Mouse (Mus musculus): Measurements from ENCODE around the gene Phlpp1. TPM values are rescaled to one million over a fixed set of nuclear protein-coding genes. Genes with fewer than 3 reads are reported as not detected.

Phlpp1 gene
- total and polyA plus RNA-seq, 2 experiments from 2014 or later: 3.9 to 15.2 TPM

- TF ChIP-seq CTCF (IDR thresholded peaks at IDR 0.05; ENCODE audit: low read depth) (no peak), EP300 (IDR thresholded peaks at IDR 0.05; ENCODE audit: low read depth) (no peak)
- Histone ChIP-seq H3K9ac (replicated peaks; ENCODE audit: low read depth, low read length) (no peak overlapping the region), H3K27ac (ENCODE audit: low read depth) (0 out of 2 replicates have a peak overlapping the region, but pooled peaks have one; percentile 17), H3K9me3 (replicated peaks; ENCODE audit: control insufficient read depth, low read length) (no peaks in the 10 kb centered on the region), H3K36me3 (replicated peaks; ENCODE audit: control insufficient read depth, insufficient read depth, low read length) (no peaks in the 10 kb centered on the region), H3K4me2 (ENCODE audit: low read depth, low read length) (no peak overlapping the region), H3K4me1 (ENCODE audit: control insufficient read depth, insufficient read depth) (peaks cover 22% of the 10 kb centered on the region), H3K27me3 (ENCODE audit: control insufficient read depth, insufficient read depth, low read length) (no peaks in the 10 kb centered on the region), H3K4me3 (ENCODE audit: low read depth, low read length) (no peak overlapping the region)
- 79% methylated on average over 4 of the region's 4 CpGs for WGBS
- DNase-seq (ENCODE audit: low spot score) (no peak), ATAC-seq (ENCODE audit: insufficient read depth, low read depth) (no peak)
Measured at GRCm38 (mm10) chr1:106232460-106232850, 60.9 kb downstream of the Phlpp1 start.

DNA sequence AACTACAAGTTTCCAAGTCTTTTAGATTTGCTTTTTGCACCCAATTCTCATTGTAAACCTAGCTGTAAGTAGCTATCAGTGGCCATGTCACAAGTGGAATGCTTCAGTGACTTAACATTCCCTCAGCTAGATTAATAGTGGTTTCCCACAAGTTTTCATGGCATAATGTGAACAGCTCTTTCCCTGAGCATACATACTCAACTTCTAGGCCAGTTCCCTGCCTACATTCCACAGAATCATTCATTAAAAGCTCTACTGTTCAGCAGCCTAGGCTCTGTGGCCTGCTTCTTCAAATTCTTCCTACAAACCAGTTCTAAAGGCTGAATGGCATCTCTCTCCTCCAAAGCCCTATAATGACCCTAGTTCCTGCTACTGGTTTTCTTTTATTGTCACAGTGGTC lies 65.4 kb downstream of the Phlpp1 start:
- H3K9me3 ChIP-seq (replicated peaks; ENCODE audit: control insufficient read depth, low read length): no peaks in the 10 kb centered on the region
- H3K4me3 ChIP-seq (ENCODE audit: low read depth, low read length): no peak overlapping the region
- H3K9ac ChIP-seq (replicated peaks; ENCODE audit: low read depth, low read length): no peak overlapping the region
- H3K27ac ChIP-seq (ENCODE audit: low read depth): no peak overlapping the region
- H3K27me3 ChIP-seq (ENCODE audit: control insufficient read depth, insufficient read depth, low read length): no peaks in the 10 kb centered on the region
- TF ChIP-seq EP300 (IDR thresholded peaks at IDR 0.05; ENCODE audit: low read depth): no peak
- TF ChIP-seq CTCF (IDR thresholded peaks at IDR 0.05; ENCODE audit: low read depth): no peak
- peaks cover 33% of the 10 kb centered on the region for H3K4me1 ChIP-seq (ENCODE audit: control insufficient read depth, insufficient read depth)
- no peaks in the 10 kb centered on the region for H3K36me3 ChIP-seq (replicated peaks; ENCODE audit: control insufficient read depth, insufficient read depth, low read length)
- no peak for ATAC-seq (ENCODE audit: insufficient read depth, low read depth)
- H3K4me2 ChIP-seq (ENCODE audit: low read depth, low read length): no peak overlapping the region
- no peak for DNase-seq (ENCODE audit: low spot score)

DNA sequence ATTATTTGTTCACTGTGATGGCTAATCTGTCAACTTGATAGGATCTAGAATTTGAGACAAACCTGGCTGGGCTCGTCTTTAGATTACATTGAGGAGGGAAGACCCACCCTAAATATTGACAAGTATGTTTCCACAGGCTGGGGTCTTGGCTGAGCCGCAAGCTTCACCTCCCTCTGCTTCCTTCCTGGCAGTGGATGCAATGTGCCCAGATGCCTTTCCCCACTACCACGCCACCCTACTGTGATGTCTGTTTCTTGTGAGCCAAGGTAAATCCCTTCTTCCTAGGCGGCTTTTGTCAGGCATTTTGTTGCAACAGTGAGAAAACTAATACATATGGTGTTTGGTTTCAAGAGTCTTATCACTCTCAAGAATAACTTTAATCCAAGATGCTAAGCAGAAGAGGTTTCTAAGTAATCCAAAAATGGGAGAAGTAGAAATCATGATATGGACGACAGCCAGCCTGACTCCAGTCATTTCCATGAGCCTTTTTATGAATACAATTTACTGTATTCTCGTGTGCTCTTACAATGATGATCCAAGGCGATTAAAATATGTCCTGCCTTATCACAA lies 68.6 kb downstream of the Phlpp1 start:
- TF ChIP-seq EP300 (IDR thresholded peaks at IDR 0.05; ENCODE audit: low read depth): no peak
- TF ChIP-seq CTCF (IDR thresholded peaks at IDR 0.05; ENCODE audit: low read depth): no peak
- WGBS: 67% methylated on average over 7 of the region's 7 CpGs

DNA sequence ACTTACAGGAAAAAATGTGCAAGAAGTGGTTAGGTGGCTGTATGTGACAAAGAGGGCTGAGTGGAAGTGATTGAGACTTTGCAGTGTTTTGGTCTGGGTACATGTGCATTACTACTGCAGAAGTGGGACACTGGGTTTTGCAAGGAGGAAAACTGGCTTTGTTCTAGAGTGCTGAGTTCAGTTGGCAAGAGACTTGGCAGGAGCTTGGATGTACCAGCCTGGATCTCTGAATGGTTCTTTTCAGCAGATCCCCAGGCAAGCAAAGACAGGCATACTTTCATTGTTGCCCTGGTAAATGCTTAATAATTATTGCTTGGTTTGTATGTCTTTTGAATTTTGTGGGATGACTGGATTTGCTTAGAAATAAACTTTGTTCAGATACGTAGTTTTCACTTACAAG lies 69.5 kb downstream of the Phlpp1 start:
- ATAC-seq (ENCODE audit: insufficient read depth, low read depth): no peak
- H3K4me3 ChIP-seq (ENCODE audit: low read depth, low read length): no peak overlapping the region
- H3K36me3 ChIP-seq (replicated peaks; ENCODE audit: control insufficient read depth, insufficient read depth, low read length): no peaks in the 10 kb centered on the region

More for the DNA sequence above, 68.6 kb downstream of the Phlpp1 start:
- no peak overlapping the region for H3K27ac ChIP-seq (ENCODE audit: low read depth)
- no peak overlapping the region for H3K4me3 ChIP-seq (ENCODE audit: low read depth, low read length)
- DNase-seq (ENCODE audit: low spot score) (no peak), ATAC-seq (ENCODE audit: insufficient read depth, low read depth) (no peak)
- no peaks in the 10 kb centered on the region for H3K27me3 ChIP-seq (ENCODE audit: control insufficient read depth, insufficient read depth, low read length)
- no peaks in the 10 kb centered on the region for H3K36me3 ChIP-seq (replicated peaks; ENCODE audit: control insufficient read depth, insufficient read depth, low read length)
- no peak overlapping the region for H3K9ac ChIP-seq (replicated peaks; ENCODE audit: low read depth, low read length)
- H3K4me2 ChIP-seq (ENCODE audit: low read depth, low read length): no peak overlapping the region
- H3K4me1 ChIP-seq (ENCODE audit: control insufficient read depth, insufficient read depth): peaks cover 41% of the 10 kb centered on the region
- H3K9me3 ChIP-seq (replicated peaks; ENCODE audit: control insufficient read depth, low read length): no peaks in the 10 kb centered on the region

DNA sequence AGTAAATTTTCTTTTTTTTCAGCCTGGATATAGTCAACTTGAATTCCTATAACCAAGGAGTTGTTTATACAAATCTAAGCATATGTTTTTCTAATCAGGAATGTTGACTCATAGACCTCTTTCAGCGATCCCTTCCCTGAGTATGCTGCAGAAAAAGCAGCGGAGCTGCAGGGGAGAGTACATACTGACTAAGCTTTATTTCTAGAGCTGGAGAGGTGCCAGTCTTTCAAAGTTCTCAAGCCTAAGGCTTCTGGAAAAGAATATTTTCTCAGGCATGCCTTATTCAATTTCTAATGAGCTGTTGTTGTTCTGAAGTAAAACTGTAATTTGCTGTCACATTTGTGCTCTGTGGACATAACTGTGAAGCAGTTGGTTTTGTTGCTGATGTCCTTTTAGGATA lies 70.6 kb downstream of the Phlpp1 start:
- no peak overlapping the region for H3K9ac ChIP-seq (replicated peaks; ENCODE audit: low read depth, low read length)
- no peak overlapping the region; the same call in 1 of the 2 replicates for H3K4me2 ChIP-seq (ENCODE audit: low read depth, low read length)
- ATAC-seq (ENCODE audit: insufficient read depth, low read depth): peak; percentile 62; the same call in 1 of the 2 replicates
- H3K4me1 ChIP-seq (ENCODE audit: control insufficient read depth, insufficient read depth): peaks cover 41% of the 10 kb centered on the region
- H3K36me3 ChIP-seq (replicated peaks; ENCODE audit: control insufficient read depth, insufficient read depth, low read length): no peaks in the 10 kb centered on the region
- WGBS: 9% methylated on average over 2 of the region's 2 CpGs
- H3K4me3 ChIP-seq (ENCODE audit: low read depth, low read length): no peak overlapping the region
- TF ChIP-seq EP300 (IDR thresholded peaks at IDR 0.05; ENCODE audit: low read depth): no peak
- TF ChIP-seq CTCF (IDR thresholded peaks at IDR 0.05; ENCODE audit: low read depth): no peak
- H3K27ac ChIP-seq (ENCODE audit: low read depth): 0 out of 2 replicates have a peak overlapping the region, but pooled peaks have one; percentile 25
- no peaks in the 10 kb centered on the region for H3K27me3 ChIP-seq (ENCODE audit: control insufficient read depth, insufficient read depth, low read length)
- DNase-seq (ENCODE audit: low spot score): peak; percentile 67
- no peaks in the 10 kb centered on the region for H3K9me3 ChIP-seq (replicated peaks; ENCODE audit: control insufficient read depth, low read length)

More for the DNA sequence above, 69.5 kb downstream of the Phlpp1 start:
- no peaks in the 10 kb centered on the region for H3K9me3 ChIP-seq (replicated peaks; ENCODE audit: control insufficient read depth, low read length)
- TF ChIP-seq EP300 (IDR thresholded peaks at IDR 0.05; ENCODE audit: low read depth): no peak
- TF ChIP-seq CTCF (IDR thresholded peaks at IDR 0.05; ENCODE audit: low read depth): no peak
- H3K9ac ChIP-seq (replicated peaks; ENCODE audit: low read depth, low read length): no peak overlapping the region
- WGBS: 97% methylated on average over 1 of the region's 1 CpGs
- no peak for DNase-seq (ENCODE audit: low spot score)
- H3K4me2 ChIP-seq (ENCODE audit: low read depth, low read length): no peak overlapping the region
- H3K27ac ChIP-seq (ENCODE audit: low read depth): no peak overlapping the region
- peaks cover 41% of the 10 kb centered on the region for H3K4me1 ChIP-seq (ENCODE audit: control insufficient read depth, insufficient read depth)
- H3K27me3 ChIP-seq (ENCODE audit: control insufficient read depth, insufficient read depth, low read length): no peaks in the 10 kb centered on the region

DNA sequence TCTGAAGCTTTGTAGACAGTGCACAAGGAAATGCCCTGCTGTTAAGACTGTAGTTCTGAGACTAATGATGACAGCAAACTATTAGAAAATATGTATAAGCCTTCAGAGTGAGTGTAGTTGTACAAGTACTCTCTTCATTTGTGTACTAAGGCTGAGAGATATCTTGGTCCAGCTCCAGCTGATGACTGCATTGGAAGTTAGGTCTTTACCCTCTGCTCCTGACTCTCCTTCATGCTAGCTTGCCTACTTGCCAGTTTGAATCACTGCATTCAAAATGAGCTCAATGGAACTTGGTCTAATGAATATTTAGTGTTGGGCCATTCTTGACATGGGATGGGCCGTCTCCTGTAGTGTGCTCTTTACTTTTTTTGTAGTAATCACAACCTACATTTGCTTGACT lies 71.8 kb downstream of the Phlpp1 start:
- ATAC-seq (ENCODE audit: insufficient read depth, low read depth) (no peak), DNase-seq (ENCODE audit: low spot score) (no peak)
- Histone ChIP-seq H3K4me2 (ENCODE audit: low read depth, low read length) (no peak overlapping the region), H3K9me3 (replicated peaks; ENCODE audit: control insufficient read depth, low read length) (no peaks in the 10 kb centered on the region), H3K36me3 (replicated peaks; ENCODE audit: control insufficient read depth, insufficient read depth, low read length) (no peaks in the 10 kb centered on the region), H3K4me3 (ENCODE audit: low read depth, low read length) (no peak overlapping the region), H3K27me3 (ENCODE audit: control insufficient read depth, insufficient read depth, low read length) (no peaks in the 10 kb centered on the region), H3K27ac (ENCODE audit: low read depth) (no peak overlapping the region), H3K4me1 (ENCODE audit: control insufficient read depth, insufficient read depth) (peaks cover 41% of the 10 kb centered on the region), H3K9ac (replicated peaks; ENCODE audit: low read depth, low read length) (no peak overlapping the region)
- TF ChIP-seq CTCF (IDR thresholded peaks at IDR 0.05; ENCODE audit: low read depth) (no peak), EP300 (IDR thresholded peaks at IDR 0.05; ENCODE audit: low read depth) (no peak)
- 91% methylated on average over 1 of the region's 1 CpGs for WGBS
